In genomic region chr7:105256656-105257055, GRCm38 (mm10) we compare ENCODE assay signal across 9 mouse cellular contexts. TPM values are rescaled to one million over a fixed set of nuclear protein-coding genes. Genes with fewer than 3 reads are reported as not detected.
DNase-seq lines count a peak whose midpoint lies in the region; ATAC-seq and TF ChIP-seq lines count a peak whose summit lies in the region.
"Had no signal": no experiment of that assay in that cellular context is flagged by ENCODE, and none has a peak within 500 bp of the region (broad histone marks: within the 10 kb centered on the region; RNA-seq: fewer than 3 reads in every experiment).

No protein-coding gene starts in this region.

- no peak overlapping the region for H3K27ac ChIP-seq in bone marrow macrophage, adult 2 months (ENCODE audit: insufficient read depth, low read depth, low read length)
- no peak overlapping the region for H3K27ac ChIP-seq in forebrain, embryonic 13.5 days

- peak; percentile 45 for TF ChIP-seq CTCF in bone marrow macrophage, adult 2 months (IDR thresholded peaks at IDR 0.05; ENCODE audit: low read depth, low read length)

- WGBS in forebrain, embryonic 13.5 days, result 64% methylated on average over 5 of the region's 5 CpGs

- H3K9ac ChIP-seq in forebrain, embryonic 13.5 days, result no peak overlapping the region

- H3K4me3 ChIP-seq in bone marrow macrophage, adult 2 months (ENCODE audit: insufficient read depth, low read length), result no peak overlapping the region
- H3K4me3 ChIP-seq in forebrain, embryonic 13.5 days, result no peak overlapping the region

- no peaks in the 10 kb centered on the region for H3K4me1 ChIP-seq in bone marrow macrophage, adult 2 months (ENCODE audit: control insufficient read depth, insufficient read depth, low read length)
- H3K4me1 ChIP-seq in forebrain, embryonic 13.5 days, result no peaks in the 10 kb centered on the region

- no peaks in the 10 kb centered on the region for H3K36me3 ChIP-seq in forebrain, embryonic 13.5 days (ENCODE audit: poor library complexity, severe bottlenecking)

- H3K27me3 ChIP-seq in forebrain, embryonic 13.5 days, result no peaks in the 10 kb centered on the region

- no peak overlapping the region for H3K4me2 ChIP-seq in forebrain, embryonic 13.5 days

- H3K9me3 ChIP-seq in forebrain, embryonic 13.5 days (replicated peaks), result no peaks in the 10 kb centered on the region

- intact Hi-C loops in heart, postnatal 14 days (cut with DNase I), result no loop called here

- no peak for TF ChIP-seq POLR2A in bone marrow macrophage, adult 2 months (IDR thresholded peaks at IDR 0.05; ENCODE audit: borderline replicate concordance, low read depth, low read length)

- DNase-seq in heart, postnatal 14 days, result peak; percentile 12 to 16
- no peak for DNase-seq in heart, adult 9 months (ENCODE audit: low spot score in 2 of 2)
- DNase-seq in CD4-positive helper T cell, adult 2 months (ENCODE audit: low read depth, low spot score), result peak; percentile 13
- peak; percentile 47 for DNase-seq in lung, postnatal 36 days
- DNase-seq in left cerebral cortex, adult 11 months (ENCODE audit: low spot score), result no peak
- DNase-seq in cerebellum, adult 9-10 months, result no peak

- no peak for ATAC-seq in forebrain, embryonic 13.5 days

RNA-seq across cellular contexts. Expression of gene Olfr688, which starts 31.2 kb away (rescaled TPM):
- total RNA-seq in heart, postnatal 14 days (2021), result not detected
- polyA plus RNA-seq in bone marrow macrophage, adult 2 months (2012; ENCODE audit: insufficient read depth, insufficient read length, missing spikeins), result not detected in 2 replicates
- polyA plus RNA-seq in forebrain, embryonic 13.5 days (2015; fragmentation: Nextera tagmentation; extraction: Ambion mirVana), result not detected in 2 replicates
- polyA plus RNA-seq: intestine, embryonic 14.5 days had no signal

RNA-seq across cellular contexts. Expression of gene Olfr686, which starts 49.4 kb away (rescaled TPM):
- total RNA-seq in heart, postnatal 14 days (2021), result not detected
- polyA plus RNA-seq in bone marrow macrophage, adult 2 months (2012; ENCODE audit: insufficient read depth, insufficient read length, missing spikeins), result not detected in 2 replicates
- not detected in 2 replicates for polyA plus RNA-seq in forebrain, embryonic 13.5 days (2015; fragmentation: Nextera tagmentation; extraction: Ambion mirVana)
- polyA plus RNA-seq: intestine, embryonic 14.5 days had no signal

RNA-seq across cellular contexts. Expression of gene Olfr689, which starts 54.3 kb away (rescaled TPM):
- not detected for total RNA-seq in heart, postnatal 14 days (2021)
- not detected in 2 replicates for polyA plus RNA-seq in bone marrow macrophage, adult 2 months (2012; ENCODE audit: insufficient read depth, insufficient read length, missing spikeins)
- not detected in 2 replicates for polyA plus RNA-seq in forebrain, embryonic 13.5 days (2015; fragmentation: Nextera tagmentation; extraction: Ambion mirVana)
- polyA plus RNA-seq: intestine, embryonic 14.5 days had no signal

Comparison
In these comparisons a context has a peak if more than half of its experiments do, and no peak if none do; other contexts are left out.
1. DNase-seq: peak in heart, postnatal 14 days (2 of 2), CD4-positive helper T cell, adult 2 months (single experiment) and lung, postnatal 36 days (single experiment); none in heart, adult 9 months (0 of 2), left cerebral cortex, adult 11 months (single experiment) and cerebellum, adult 9-10 months (single experiment).